Mouse (Mus musculus) heart, postnatal 14 days (tissue): ENCODE results near the gene Smyd3. TPM values are rescaled to one million over a fixed set of nuclear protein-coding genes. Genes with fewer than 3 reads are reported as not detected.

ENCODE experiments used
- DNase-seq, 2 experiments: peaks; one replicate each; pipeline ENCODE4 v3.0.0; 2021 to 2022
- intact Hi-C: fragments of 180-260 bp; cut with DNase I; formaldehyde crosslinking; loops from one replicate; pipeline ENCODE4 v1.15.1; 2025
- total RNA-seq, 2 experiments: library from RNA; stranded (reverse); gene quantifications; 2 replicates each; pipeline ENCODE4 v1.2.3; 2021

Smyd3 gene
- total RNA-seq, 2 experiments from 2014 or later = 5.9 to 9.3 TPM

GRCm38 (mm10) chr1:179408086-179408485 lies 109.8 kb downstream of the Smyd3 start:
- intact Hi-C loops = no loop called here
- DNase-seq = no peak

- intact Hi-C loops = no loop called here
- DNase-seq = no peak
These were observed 117.0 kb downstream of the Smyd3 start for GRCm38 (mm10) chr1:179400835-179401234.

GRCm38 (mm10) chr1:179398639-179399038 lies 119.2 kb downstream of the Smyd3 start:
- intact Hi-C loops = no loop called here
- DNase-seq = no peak

GRCm38 (mm10) chr1:179386237-179386975 lies 131.4 kb downstream of the Smyd3 start:
- no peak for DNase-seq
- intact Hi-C loops = no loop called here

GRCm38 (mm10) chr1:179385691-179386090 lies 132.2 kb downstream of the Smyd3 start:
- no peak for DNase-seq
- intact Hi-C loops = no loop called here

GRCm38 (mm10) chr1:179384296-179384695 lies 133.5 kb downstream of the Smyd3 start:
- intact Hi-C loops = no loop called here

GRCm38 (mm10) chr1:179378102-179378501 lies 139.7 kb downstream of the Smyd3 start:
- DNase-seq = no peak
- intact Hi-C loops = no loop called here

More at GRCm38 (mm10) chr1:179384296-179384695, 133.5 kb downstream of the Smyd3 start:
- no peak for DNase-seq

- intact Hi-C loops = no loop called here
- no peak for DNase-seq
These were observed 142.9 kb downstream of the Smyd3 start for GRCm38 (mm10) chr1:179374987-179375386.

GRCm38 (mm10) chr1:179373911-179374310 lies 143.9 kb downstream of the Smyd3 start:
- DNase-seq = no peak
- intact Hi-C loops = no loop called here

GRCm38 (mm10) chr1:179371191-179371590 lies 146.7 kb downstream of the Smyd3 start:
- intact Hi-C loops = no loop called here

GRCm38 (mm10) chr1:179368426-179369010 lies 149.3 kb downstream of the Smyd3 start:
- intact Hi-C loops = no loop called here
- no peak for DNase-seq

More at GRCm38 (mm10) chr1:179371191-179371590, 146.7 kb downstream of the Smyd3 start:
- no peak for DNase-seq

GRCm38 (mm10) chr1:179361481-179362466 lies 156.1 kb downstream of the Smyd3 start:
- intact Hi-C loops = no loop called here

GRCm38 (mm10) chr1:179357111-179357510 lies 160.7 kb downstream of the Smyd3 start:
- DNase-seq = no peak
- intact Hi-C loops = no loop called here

More at GRCm38 (mm10) chr1:179361481-179362466, 156.1 kb downstream of the Smyd3 start:
- no peak for DNase-seq

GRCm38 (mm10) chr1:179354250-179354649 lies 163.6 kb downstream of the Smyd3 start:
- DNase-seq = no peak
- intact Hi-C loops = no loop called here

GRCm38 (mm10) chr1:179345318-179345925 lies 172.4 kb downstream of the Smyd3 start:
- intact Hi-C loops = no loop called here
- no peak for DNase-seq

- intact Hi-C loops = no loop called here
- DNase-seq = no peak
These were observed 174.4 kb downstream of the Smyd3 start for GRCm38 (mm10) chr1:179343426-179343825.

GRCm38 (mm10) chr1:179341589-179341988 lies 176.3 kb downstream of the Smyd3 start:
- no peak for DNase-seq
- intact Hi-C loops = no loop called here

- no peak for DNase-seq
These were observed 178.8 kb downstream of the Smyd3 start for GRCm38 (mm10) chr1:179339066-179339465.

GRCm38 (mm10) chr1:179337529-179337928 lies 180.3 kb downstream of the Smyd3 start:
- intact Hi-C loops = no loop called here
- no peak for DNase-seq

More at GRCm38 (mm10) chr1:179339066-179339465, 178.8 kb downstream of the Smyd3 start:
- intact Hi-C loops = no loop called here

- intact Hi-C loops = no loop called here
- no peak for DNase-seq
These were observed 190.9 kb downstream of the Smyd3 start for GRCm38 (mm10) chr1:179326965-179327308.
